Mouse (Mus musculus): Measurements from ENCODE around the gene Hist1h2be.

GRCm38 (mm10) chr13:23552962-23553361 lies 68.0 kb downstream of the Hist1h2be start, which contains the start of gene Hist1h1d:
- TF ChIP-seq CTCF (IDR thresholded peaks at IDR 0.05; ENCODE audit: insufficient read depth, low read length) (no peak), POLR2A (IDR thresholded peaks at IDR 0.05; ENCODE audit: borderline replicate concordance, extremely low read depth, low read depth, low read length) (no peak)

All from lung, adult 2 months (tissue).